Mouse (Mus musculus) monocyte, adult 59 days (primary cell): Measurements from ENCODE around the gene Ccdc34. TPM values are rescaled to one million over a fixed set of nuclear protein-coding genes. Genes with fewer than 3 reads are reported as not detected.

ENCODE experiments used
- total RNA-seq, 2 experiments: library from RNA; stranded (reverse); gene quantifications; one replicate each; pipeline ENCODE4 v1.2.4; 2023

Gene Ccdc34
- 1 to 10 TPM; 2.8 to 3.8 TPM for total RNA-seq

DNA sequence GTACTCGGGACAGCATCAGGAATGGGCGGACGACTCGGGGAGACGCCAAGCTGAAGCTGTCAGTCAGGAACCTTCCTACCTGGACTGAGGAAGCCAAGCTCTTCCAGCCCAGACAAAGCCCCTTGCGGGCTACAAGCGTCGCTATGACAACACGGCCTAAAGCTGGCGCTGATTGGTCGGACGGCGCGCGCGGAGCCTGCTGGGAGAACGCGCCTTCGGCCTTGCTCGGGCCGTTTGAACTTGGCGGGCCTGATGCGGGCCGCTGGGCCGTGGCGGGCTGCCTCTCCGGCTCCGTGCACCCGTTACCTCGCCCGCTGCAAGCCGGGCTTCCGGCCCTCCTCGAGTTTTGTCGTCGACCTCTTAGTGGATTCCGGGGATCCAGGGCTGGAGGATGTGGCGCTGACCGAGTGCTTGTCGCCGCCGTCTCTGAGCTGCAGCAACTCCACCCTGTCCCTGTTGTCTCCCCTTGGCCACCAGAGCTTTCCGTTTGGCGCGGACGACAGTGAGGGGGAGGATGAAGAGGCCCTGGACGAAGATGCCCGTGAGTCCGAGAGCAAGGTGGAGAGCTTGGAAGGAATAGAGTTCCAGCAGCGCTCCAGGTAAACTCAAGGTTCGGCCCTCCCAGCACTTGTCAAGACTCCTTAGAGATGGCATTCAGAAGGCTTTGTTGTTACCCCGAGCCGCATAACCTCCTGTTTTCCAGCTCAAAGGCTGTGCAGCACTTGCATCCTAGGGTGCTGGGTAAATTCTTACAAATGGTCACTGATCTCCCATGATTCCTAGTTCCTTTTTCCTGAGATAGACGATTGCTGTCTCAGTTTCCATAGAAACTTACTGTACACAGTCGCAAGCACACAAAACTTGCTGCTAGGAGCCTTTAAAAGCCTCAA, at the start of gene Ccdc34:
Ccdc34 (plus strand) TSS at position 202 of the 890 bp plus-strand sequence.

Other genes with a start within 250 kb of the Ccdc34 start
- gene Lin7c, start 127.0 kb upstream of the Ccdc34 start, total RNA-seq: 10 to 100 TPM; 65.4 to 65.8 TPM
- 1 to 10 TPM; 1.1 to 1.2 TPM for gene Lgr4, start 100.2 kb upstream of the Ccdc34 start, total RNA-seq